Mouse (Mus musculus) spleen, postnatal 4 days (tissue): Measurements from ENCODE around the gene Sh3bgrl2.

Experiments used
- DNase-seq, 2 experiments: peaks; one replicate each; pipeline ENCODE4 v3.0.0; 2022; ENCODE audit warnings: low spot score in 2 of 2

The Sh3bgrl2 gene

GRCm38 (mm10) chr9:83560670-83561069 lies 12.5 kb downstream of the Sh3bgrl2 start:
- DNase-seq: no peak

GRCm38 (mm10) chr9:83562889-83563288 lies 14.8 kb downstream of the Sh3bgrl2 start:
- DNase-seq: no peak

GRCm38 (mm10) chr9:83563808-83564549 lies 15.9 kb downstream of the Sh3bgrl2 start:
- no peak for DNase-seq

- no peak for DNase-seq
Observed at GRCm38 (mm10) chr9:83564934-83565652, 17.0 kb downstream of the Sh3bgrl2 start.

- DNase-seq: no peak
Observed at GRCm38 (mm10) chr9:83566141-83566540, 18.0 kb downstream of the Sh3bgrl2 start.

GRCm38 (mm10) chr9:83568125-83568524 lies 20.0 kb downstream of the Sh3bgrl2 start:
- no peak for DNase-seq

GRCm38 (mm10) chr9:83568937-83569336 lies 20.8 kb downstream of the Sh3bgrl2 start:
- no peak for DNase-seq

GRCm38 (mm10) chr9:83569898-83570297 lies 21.8 kb downstream of the Sh3bgrl2 start:
- DNase-seq: no peak

- DNase-seq: no peak
Observed at GRCm38 (mm10) chr9:83571315-83571714, 23.2 kb downstream of the Sh3bgrl2 start.

GRCm38 (mm10) chr9:83572326-83572725 lies 24.2 kb downstream of the Sh3bgrl2 start:
- DNase-seq: no peak

- DNase-seq: no peak
Observed at GRCm38 (mm10) chr9:83572870-83573269, 24.7 kb downstream of the Sh3bgrl2 start.

GRCm38 (mm10) chr9:83573588-83573987 lies 25.5 kb downstream of the Sh3bgrl2 start:
- DNase-seq: no peak

- no peak for DNase-seq
Observed at GRCm38 (mm10) chr9:83575403-83575802, 27.3 kb downstream of the Sh3bgrl2 start.

GRCm38 (mm10) chr9:83576018-83576688 lies 28.0 kb downstream of the Sh3bgrl2 start:
- no peak for DNase-seq

GRCm38 (mm10) chr9:83576689-83577057 lies 28.5 kb downstream of the Sh3bgrl2 start:
- no peak for DNase-seq

GRCm38 (mm10) chr9:83577260-83577659 lies 29.1 kb downstream of the Sh3bgrl2 start:
- DNase-seq: no peak

- DNase-seq: no peak
Observed at GRCm38 (mm10) chr9:83579049-83579448, 30.9 kb downstream of the Sh3bgrl2 start.

- DNase-seq: no peak
Observed at GRCm38 (mm10) chr9:83582748-83583147, 34.6 kb downstream of the Sh3bgrl2 start.

- DNase-seq: no peak
Observed at GRCm38 (mm10) chr9:83586316-83587050, 38.4 kb downstream of the Sh3bgrl2 start.

GRCm38 (mm10) chr9:83587116-83587515 lies 39.0 kb downstream of the Sh3bgrl2 start:
- no peak for DNase-seq

- DNase-seq: no peak
Observed at GRCm38 (mm10) chr9:83589063-83589462, 40.9 kb downstream of the Sh3bgrl2 start.
